ENCODE assay signal across 8 mouse cellular contexts in the genomic region with DNA sequence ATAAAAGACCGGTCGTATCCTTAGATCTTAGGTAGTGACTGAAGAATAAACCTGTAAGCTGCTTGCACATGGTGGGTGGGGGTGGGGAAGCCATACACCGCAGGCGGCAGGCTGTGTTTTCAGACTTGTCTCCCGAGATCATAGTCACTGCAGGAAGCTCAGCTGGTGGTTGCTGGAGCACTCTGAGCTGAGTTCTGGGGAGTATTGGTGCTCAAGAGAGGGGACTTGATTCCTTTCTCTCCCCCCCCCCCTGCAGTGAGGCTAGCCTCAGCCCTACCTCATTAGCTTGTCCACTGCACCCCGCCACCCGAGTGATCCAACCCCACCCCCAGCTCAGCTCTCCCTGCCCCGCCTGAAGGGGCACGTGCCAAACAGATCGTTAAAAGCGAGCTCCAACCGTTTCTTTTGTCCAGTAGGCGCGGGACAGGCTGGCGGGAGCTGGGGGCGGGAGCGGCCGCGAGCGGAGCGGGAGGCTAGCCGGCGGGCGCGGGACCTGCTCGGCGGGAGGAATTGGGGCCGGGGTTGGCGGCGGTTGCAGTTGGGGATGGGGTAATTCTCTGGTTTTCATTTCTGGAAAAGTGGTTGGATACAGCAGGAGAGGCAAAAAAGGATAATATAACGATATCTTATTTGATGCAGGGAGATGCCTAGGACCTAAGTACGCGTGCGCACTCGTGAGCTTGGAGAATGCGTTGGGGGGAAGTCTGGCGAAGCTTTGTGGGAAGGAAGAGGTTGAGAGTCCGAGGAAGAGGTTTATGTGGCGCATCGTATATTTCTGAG. TPM values are rescaled to one million over a fixed set of nuclear protein-coding genes. Genes with fewer than 3 reads are reported as not detected.
DNase-seq lines count a peak whose midpoint lies in the region; ATAC-seq and TF ChIP-seq lines count a peak whose summit lies in the region.

No protein-coding gene starts in this region.

- H3K4me2 ChIP-seq in limb, embryonic 12.5 days = peak overlapping the region; percentile 88

- peaks cover 14% of the 10 kb centered on the region for H3K27me3 ChIP-seq in spleen, adult 2 months (ENCODE audit: control insufficient read depth, insufficient read depth, low read length)
- peaks cover 44% of the 10 kb centered on the region for H3K27me3 ChIP-seq in limb, embryonic 12.5 days

- WGBS in spleen, adult 2 months = 2% methylated on average over 40 of the region's 40 CpGs
- under 1% methylated on average over 40 of the region's 40 CpGs for WGBS in limb, embryonic 12.5 days

- peak; percentile 56; the same call in 1 of the 2 replicates for ATAC-seq in limb, embryonic 12.5 days (ENCODE audit: insufficient number of reproducible peaks, insufficient read depth, low FRiP score, low TSS enrichment, low read depth)

- peaks cover 9% of the 10 kb centered on the region for H3K4me1 ChIP-seq in spleen, adult 2 months (ENCODE audit: control insufficient read depth, insufficient read depth, insufficient read length)
- H3K4me1 ChIP-seq in limb, embryonic 12.5 days (replicated peaks) = peaks cover 17% of the 10 kb centered on the region

- H3K36me3 ChIP-seq in spleen, adult 2 months (ENCODE audit: control insufficient read depth, insufficient read depth, low read length) = no peaks in the 10 kb centered on the region
- no peaks in the 10 kb centered on the region for H3K36me3 ChIP-seq in limb, embryonic 12.5 days

- TF ChIP-seq CTCF in spleen, adult 2 months (IDR thresholded peaks at IDR 0.05; ENCODE audit: extremely low read depth, insufficient read depth, insufficient read length, insufficient replicate concordance) = no peak

- H3K27ac ChIP-seq in spleen, adult 2 months (ENCODE audit: insufficient read depth, low read length) = no peak overlapping the region
- no peak overlapping the region for H3K27ac ChIP-seq in limb, embryonic 12.5 days

- TF ChIP-seq POLR2A in spleen, adult 2 months (IDR thresholded peaks at IDR 0.05; ENCODE audit: low read depth, low read length) = no peak

- peak; percentile 29 for DNase-seq in adrenal gland, postnatal 10 days
- DNase-seq in adrenal gland, adult 8-10 months = no peak
- DNase-seq in spleen, adult 2 months (ENCODE audit: low read depth in 1 of 2, low spot score in 2 of 2) = no peak
- no peak for DNase-seq in spleen, adult 18-20 months
- DNase-seq in frontal cortex, postnatal 36 days (ENCODE audit: low spot score in 2 of 2) = peak; percentile 45 to 46
- DNase-seq in neural tube, embryonic 10.5 days (ENCODE audit: extremely low spot score, low spot score) = peak; percentile 81
- peak; percentile 58 for DNase-seq in thymus, postnatal 14 days

- H3K9me3 ChIP-seq in limb, embryonic 12.5 days = no peaks in the 10 kb centered on the region

- H3K4me3 ChIP-seq in spleen, adult 2 months (ENCODE audit: extremely low read depth, insufficient read depth, insufficient read length) = peak overlapping the region; percentile 39; the same call in 1 of the 2 replicates
- H3K4me3 ChIP-seq in limb, embryonic 12.5 days (replicated peaks) = peak overlapping the region; percentile 57

- peak overlapping the region; percentile 65; the same call in 1 of the 2 replicates for H3K9ac ChIP-seq in limb, embryonic 12.5 days (replicated peaks)

RNA-seq across cellular contexts. Expression of a gene that starts 2.9 kb away (rescaled TPM):
- not detected for total RNA-seq in adrenal gland, postnatal 10 days (2021)
- not detected for total RNA-seq in adrenal gland, adult 8-10 months (2022)
- 0.09 and 0.26 TPM in 2 replicates for polyA plus RNA-seq in spleen, adult 2 months (2012; rRNA removed)
- not detected in 2 replicates for polyA plus RNA-seq in limb, embryonic 12.5 days (2016; fragmentation: Nextera tagmentation; extraction: Ambion mirVana)

RNA-seq across cellular contexts. Expression of a gene that starts 14.2 kb away (rescaled TPM):
- total RNA-seq in adrenal gland, postnatal 10 days (2021) = 10 to 100 TPM; 66.0 to 77.3 TPM
- total RNA-seq in adrenal gland, adult 8-10 months (2022) = 100 to 1,000 TPM in 2 of 4 experiments, 10 to 100 TPM in 2; 91.6 to 107 (median 101) TPM
- polyA plus RNA-seq in spleen, adult 2 months (2012; rRNA removed) = 0.61 and 0.67 TPM in 2 replicates
- polyA plus RNA-seq in limb, embryonic 12.5 days (2016; fragmentation: Nextera tagmentation; extraction: Ambion mirVana) = 141 and 152 TPM in 2 replicates

RNA-seq across cellular contexts. Expression of a gene that starts 38.3 kb away (rescaled TPM):
- total RNA-seq in adrenal gland, postnatal 10 days (2021) = not detected
- under 1 TPM in 1 of 4 experiments, not detected in 3; 0.11 TPM for total RNA-seq in adrenal gland, adult 8-10 months (2022)
- polyA plus RNA-seq in spleen, adult 2 months (2012; rRNA removed) = not detected in 2 replicates
- not detected in 2 replicates for polyA plus RNA-seq in limb, embryonic 12.5 days (2016; fragmentation: Nextera tagmentation; extraction: Ambion mirVana)

RNA-seq across cellular contexts. Expression of a gene that starts 44.4 kb away (rescaled TPM):
- total RNA-seq in adrenal gland, postnatal 10 days (2021) = 1 to 10 TPM in 1 of 2 experiments, under 1 TPM in 1; 0.30 to 1.2 TPM
- under 1 TPM; 0.73 to 0.87 (median 0.77) TPM for total RNA-seq in adrenal gland, adult 8-10 months (2022)
- polyA plus RNA-seq in spleen, adult 2 months (2012; rRNA removed) = 0.29 and 0.32 TPM in 2 replicates
- 0.21 and 0.37 TPM in 2 replicates for polyA plus RNA-seq in limb, embryonic 12.5 days (2016; fragmentation: Nextera tagmentation; extraction: Ambion mirVana)

Comparison
In these comparisons a context has a peak if more than half of its experiments do, and no peak if none do; other contexts are left out.
1. DNase-seq: peak in adrenal gland, postnatal 10 days (single experiment), frontal cortex, postnatal 36 days (2 of 2), neural tube, embryonic 10.5 days (single experiment) and thymus, postnatal 14 days (single experiment); none in adrenal gland, adult 8-10 months (single experiment), spleen, adult 2 months (0 of 2) and spleen, adult 18-20 months (0 of 2).